Mouse (Mus musculus): ENCODE measurements around the gene Idi2. TPM values are rescaled to one million over a fixed set of nuclear protein-coding genes. Genes with fewer than 3 reads are reported as not detected.
"Not testable (repeated sequence)": the region's sequence is repeated elsewhere in the genome, so short reads cannot be mapped to it uniquely, and the experiment has no call there.

Idi2 gene
- not detected in 2 replicates for polyA plus RNA-seq (2016; fragmentation: Nextera tagmentation; extraction: Ambion mirVana)

DNA sequence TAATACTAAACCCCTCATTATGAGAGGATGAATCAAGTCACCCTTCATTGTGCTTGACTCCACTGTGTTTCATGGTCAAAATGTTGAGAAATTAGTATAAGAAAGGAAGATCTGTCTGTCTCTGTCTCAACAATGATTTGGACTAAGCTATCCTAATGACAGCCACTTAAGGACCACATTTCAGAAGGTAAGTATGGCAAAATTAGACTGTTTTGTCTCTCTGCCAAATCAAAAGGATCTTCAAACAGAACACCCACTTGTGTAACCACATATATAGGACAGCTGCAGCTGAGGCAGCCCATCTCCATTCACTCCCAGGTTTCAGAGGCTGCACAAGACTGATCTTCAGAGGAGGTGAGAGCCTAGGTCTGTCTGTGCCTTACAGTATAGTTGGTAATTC lies at the start of gene Idi2:
Gene Idi2 (plus strand): TSS at position 301 of the 400 bp plus-strand sequence.
- H3K9ac ChIP-seq; H3K27ac ChIP-seq; H3K9me3 ChIP-seq (replicated peaks); H3K27me3 ChIP-seq (replicated peaks); ATAC-seq; H3K4me2 ChIP-seq; H3K36me3 ChIP-seq; H3K4me3 ChIP-seq; H3K4me1 ChIP-seq: not testable (repeated sequence)

DNA sequence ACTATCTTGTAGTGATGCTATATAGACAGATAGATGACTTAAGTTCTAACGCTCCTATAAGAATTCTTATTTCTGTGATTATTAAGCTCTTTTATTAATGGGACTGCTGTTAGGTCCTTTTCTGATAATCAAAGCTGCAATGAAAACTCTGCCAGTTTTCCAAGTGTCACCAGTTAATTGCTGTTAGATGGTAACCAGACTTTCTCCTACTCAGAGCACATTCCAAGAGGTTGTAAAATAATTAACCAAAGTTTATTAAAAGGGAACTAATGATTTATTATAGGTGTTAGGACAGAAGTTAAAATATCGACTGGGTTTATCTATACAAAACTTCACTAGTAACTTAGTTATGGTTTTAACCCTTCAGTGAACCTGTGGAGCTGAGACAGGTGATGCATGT lies 46.7 kb upstream of the Idi2 start:
- H3K4me1 ChIP-seq; H3K4me3 ChIP-seq; H3K36me3 ChIP-seq; H3K27ac ChIP-seq; H3K9ac ChIP-seq; ATAC-seq; H3K4me2 ChIP-seq; H3K9me3 ChIP-seq (replicated peaks); H3K27me3 ChIP-seq (replicated peaks): not testable (repeated sequence)
- 73% methylated on average over 2 of the region's 2 CpGs for WGBS (ENCODE audit: insufficient replicate concordance)

DNA sequence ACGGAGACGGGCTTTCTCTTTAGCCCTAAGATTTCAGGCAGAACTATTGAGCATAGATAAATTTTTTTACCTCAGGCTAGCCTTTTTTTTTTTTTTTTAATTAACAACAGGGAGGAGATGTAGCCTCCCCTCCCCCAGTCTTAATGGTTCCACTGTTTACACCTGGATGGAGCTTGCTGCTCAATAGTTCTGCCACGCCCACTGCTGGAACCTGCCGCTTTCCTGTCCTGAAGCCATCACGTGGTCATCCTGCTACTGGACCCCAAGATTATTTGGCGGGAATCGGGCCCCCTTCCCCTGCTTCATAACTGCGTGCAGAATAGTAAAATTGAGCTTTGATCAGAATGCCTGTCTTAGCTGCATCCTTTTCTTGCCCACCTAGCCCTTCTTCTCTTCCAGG lies 38.8 kb upstream of the Idi2 start:
- not testable (repeated sequence) for H3K27ac ChIP-seq; H3K4me3 ChIP-seq; H3K36me3 ChIP-seq; H3K4me1 ChIP-seq; H3K4me2 ChIP-seq; H3K9ac ChIP-seq; H3K27me3 ChIP-seq (replicated peaks); ATAC-seq; H3K9me3 ChIP-seq (replicated peaks)
- WGBS (ENCODE audit: insufficient replicate concordance), result 85% methylated on average over 8 of the region's 8 CpGs

DNA sequence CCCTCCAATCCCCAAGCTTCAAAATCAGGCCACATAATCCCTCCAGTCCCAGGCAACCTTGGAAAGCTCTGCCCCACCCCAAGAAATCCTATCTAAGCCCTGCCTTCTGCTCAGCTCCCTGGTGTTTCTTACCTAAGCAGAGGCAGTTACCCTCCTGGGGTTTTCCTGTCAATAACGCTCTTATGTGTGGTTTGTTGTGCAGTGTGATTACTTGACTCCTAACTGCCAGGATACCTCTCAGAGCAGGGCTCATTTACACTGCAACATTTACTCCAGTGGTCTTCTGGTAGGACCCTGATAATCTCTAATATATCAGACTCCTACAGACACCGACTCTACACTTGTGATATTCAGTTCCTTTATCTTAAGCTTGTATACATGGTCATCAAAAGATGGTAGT lies 19.2 kb upstream of the Idi2 start:
- no peak overlapping the region for H3K9ac ChIP-seq
- peak; percentile 49; the same call in 1 of the 2 replicates for ATAC-seq
- no peaks in the 10 kb centered on the region for H3K27me3 ChIP-seq (replicated peaks)
- H3K36me3 ChIP-seq, result no peaks in the 10 kb centered on the region
- no peaks in the 10 kb centered on the region for H3K9me3 ChIP-seq (replicated peaks)
- no peak overlapping the region for H3K4me3 ChIP-seq
- H3K4me1 ChIP-seq, result no peaks in the 10 kb centered on the region
- no peak overlapping the region for H3K4me2 ChIP-seq
- WGBS (ENCODE audit: insufficient replicate concordance), result 18% methylated on average over 2 of the region's 2 CpGs
- H3K27ac ChIP-seq, result no peak overlapping the region

DNA sequence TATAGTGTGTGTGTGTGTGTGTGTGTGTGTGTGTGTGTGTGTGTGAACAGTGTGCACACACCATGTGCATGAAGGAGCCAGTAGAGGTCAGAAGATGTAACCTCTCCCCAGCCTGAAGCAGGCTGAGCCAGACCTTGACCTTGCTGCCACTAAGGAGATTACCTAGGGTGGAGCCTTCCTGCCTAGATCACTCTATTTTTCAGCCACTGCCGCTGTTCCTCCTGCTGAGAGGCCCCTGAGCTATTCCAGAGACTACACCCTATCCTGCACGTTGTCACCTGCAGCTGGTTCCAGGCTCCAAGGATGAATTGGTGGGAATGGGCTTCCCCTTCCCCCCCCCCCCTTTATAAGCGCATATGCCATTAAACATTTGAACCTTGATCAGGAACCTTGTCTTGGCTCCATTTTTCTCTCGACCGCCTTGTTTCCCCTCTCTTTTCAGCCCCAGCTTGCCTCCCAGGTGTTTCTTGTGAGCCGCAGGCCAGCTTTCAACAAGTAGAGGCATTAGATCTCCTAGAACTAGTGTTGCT lies 15.0 kb upstream of the Idi2 start:
- not testable (repeated sequence) for H3K9me3 ChIP-seq (replicated peaks); H3K27ac ChIP-seq; H3K4me3 ChIP-seq; H3K27me3 ChIP-seq (replicated peaks); H3K4me2 ChIP-seq; H3K4me1 ChIP-seq; ATAC-seq; H3K9ac ChIP-seq; H3K36me3 ChIP-seq
- WGBS (ENCODE audit: insufficient replicate concordance), result 56% methylated on average over 6 of the region's 6 CpGs

DNA sequence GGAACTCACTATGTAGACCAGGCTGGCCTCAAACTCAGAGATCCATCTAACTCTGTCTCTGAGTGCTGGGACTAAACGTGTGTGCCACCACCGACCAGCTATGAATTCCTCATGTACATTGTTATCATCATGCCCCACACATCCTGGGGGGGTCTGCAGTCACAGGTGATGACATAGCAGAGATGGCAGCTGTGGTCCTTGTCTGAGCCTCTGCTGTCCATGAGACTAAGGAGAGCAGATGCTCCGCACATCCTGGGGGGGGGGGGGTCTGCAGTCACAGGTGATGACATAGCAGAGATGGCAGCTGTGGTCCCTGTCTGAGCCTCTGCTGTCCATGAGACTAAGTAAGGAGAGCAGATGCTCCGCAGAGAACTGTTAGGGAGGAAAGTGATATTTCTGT lies 11.6 kb upstream of the Idi2 start:
- not testable (repeated sequence) for H3K4me1 ChIP-seq; H3K4me2 ChIP-seq; ATAC-seq; H3K4me3 ChIP-seq; H3K9ac ChIP-seq; H3K27me3 ChIP-seq (replicated peaks); H3K9me3 ChIP-seq (replicated peaks); H3K27ac ChIP-seq; H3K36me3 ChIP-seq
- 54% methylated on average over 4 of the region's 4 CpGs for WGBS (ENCODE audit: insufficient replicate concordance)

DNA sequence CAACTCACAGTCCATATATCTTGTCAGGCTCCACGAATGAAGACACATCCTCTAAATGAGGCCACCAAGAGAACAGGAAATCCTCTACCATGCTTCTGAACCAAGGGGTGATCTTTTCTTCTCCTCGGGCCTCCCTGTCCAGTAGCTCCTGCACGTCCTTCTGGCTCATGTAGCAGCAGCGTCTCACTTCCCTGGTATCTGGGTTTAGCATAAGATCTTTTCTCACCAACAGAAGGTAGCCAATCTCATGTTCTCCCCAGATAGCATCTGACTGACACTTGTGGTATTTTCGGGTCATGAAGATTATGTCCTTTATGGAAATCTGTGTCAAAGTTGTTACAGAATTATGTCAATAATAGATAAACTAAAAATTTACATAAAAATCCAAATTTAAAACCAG lies 11.0 kb upstream of the Idi2 start:
- H3K4me1 ChIP-seq; H3K9ac ChIP-seq; H3K36me3 ChIP-seq; H3K27me3 ChIP-seq (replicated peaks); H3K9me3 ChIP-seq (replicated peaks); H3K4me2 ChIP-seq; H3K4me3 ChIP-seq; H3K27ac ChIP-seq: not testable (repeated sequence)
- ATAC-seq, result peak; percentile 31; the same call in 1 of the 2 replicates
- 9% methylated on average over 1 of the region's 5 CpGs for WGBS (ENCODE audit: insufficient replicate concordance)

DNA sequence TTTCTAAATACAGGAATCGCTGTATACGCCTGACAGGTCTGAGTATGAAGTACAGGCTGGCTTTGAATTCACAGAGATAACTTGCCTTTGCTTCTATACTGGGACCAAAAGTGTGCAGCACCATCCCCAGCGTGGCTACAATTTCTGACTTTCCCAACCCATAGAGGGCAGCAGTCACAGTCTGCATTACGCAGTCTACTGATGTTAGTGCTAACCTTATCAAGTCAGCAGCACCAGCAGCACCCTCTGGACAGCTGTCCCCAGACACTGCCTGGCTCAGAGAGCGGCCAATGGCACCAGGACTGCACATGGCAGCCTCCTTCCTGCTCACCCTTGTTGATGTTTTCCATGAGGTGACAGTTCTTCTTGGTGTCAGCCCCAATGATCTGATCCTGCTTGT lies 8.8 kb upstream of the Idi2 start:
- H3K4me3 ChIP-seq; H3K4me2 ChIP-seq; H3K27ac ChIP-seq; H3K9me3 ChIP-seq (replicated peaks); H3K36me3 ChIP-seq; H3K27me3 ChIP-seq (replicated peaks); H3K9ac ChIP-seq; H3K4me1 ChIP-seq: not testable (repeated sequence)
- WGBS (ENCODE audit: insufficient replicate concordance), result no CpG with 5 or more reads among the region's 5 CpGs
- peak; percentile 72 for ATAC-seq

DNA sequence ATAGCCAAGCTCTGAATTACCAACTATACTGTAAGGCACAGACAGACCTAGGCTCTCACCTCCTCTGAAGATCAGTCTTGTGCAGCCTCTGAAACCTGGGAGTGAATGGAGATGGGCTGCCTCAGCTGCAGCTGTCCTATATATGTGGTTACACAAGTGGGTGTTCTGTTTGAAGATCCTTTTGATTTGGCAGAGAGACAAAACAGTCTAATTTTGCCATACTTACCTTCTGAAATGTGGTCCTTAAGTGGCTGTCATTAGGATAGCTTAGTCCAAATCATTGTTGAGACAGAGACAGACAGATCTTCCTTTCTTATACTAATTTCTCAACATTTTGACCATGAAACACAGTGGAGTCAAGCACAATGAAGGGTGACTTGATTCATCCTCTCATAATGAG lies 4.5 kb upstream of the Idi2 start, which contains the start of gene Gm9745:
Gene Gm9745 (minus strand): TSS at position 101 of the 400 bp plus-strand sequence.
- not testable (repeated sequence) for H3K9me3 ChIP-seq (replicated peaks); H3K36me3 ChIP-seq; H3K27ac ChIP-seq; H3K4me3 ChIP-seq; H3K9ac ChIP-seq; ATAC-seq; H3K27me3 ChIP-seq (replicated peaks); H3K4me1 ChIP-seq; H3K4me2 ChIP-seq

DNA sequence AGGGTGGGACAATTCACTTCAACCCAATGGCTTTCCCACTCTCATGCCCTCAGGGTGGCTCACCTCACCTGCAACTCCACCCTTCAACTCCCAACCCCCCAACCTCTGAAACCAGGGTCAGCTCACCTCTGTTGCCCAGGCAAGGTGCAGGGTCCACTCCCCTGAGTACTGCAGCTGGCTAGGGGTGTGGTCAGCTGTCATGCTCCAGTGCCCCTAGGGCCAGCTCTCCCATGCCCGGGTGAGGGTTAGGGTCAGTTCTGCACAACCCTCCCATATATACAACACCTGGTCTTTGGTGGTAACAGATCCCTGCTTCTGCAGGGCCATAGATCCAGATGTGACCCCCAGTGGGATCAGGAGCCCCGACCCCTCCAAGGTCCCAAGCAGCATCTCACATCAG lies 2.5 kb downstream of the Idi2 start:
- H3K27ac ChIP-seq; H3K9me3 ChIP-seq (replicated peaks); H3K36me3 ChIP-seq; H3K9ac ChIP-seq; H3K4me3 ChIP-seq; H3K27me3 ChIP-seq (replicated peaks); H3K4me2 ChIP-seq; H3K4me1 ChIP-seq; ATAC-seq: not testable (repeated sequence)
- whole genome bisulfite sequencing (ENCODE audit: insufficient replicate concordance), result 77% methylated on average over 2 of the region's 2 CpGs

DNA sequence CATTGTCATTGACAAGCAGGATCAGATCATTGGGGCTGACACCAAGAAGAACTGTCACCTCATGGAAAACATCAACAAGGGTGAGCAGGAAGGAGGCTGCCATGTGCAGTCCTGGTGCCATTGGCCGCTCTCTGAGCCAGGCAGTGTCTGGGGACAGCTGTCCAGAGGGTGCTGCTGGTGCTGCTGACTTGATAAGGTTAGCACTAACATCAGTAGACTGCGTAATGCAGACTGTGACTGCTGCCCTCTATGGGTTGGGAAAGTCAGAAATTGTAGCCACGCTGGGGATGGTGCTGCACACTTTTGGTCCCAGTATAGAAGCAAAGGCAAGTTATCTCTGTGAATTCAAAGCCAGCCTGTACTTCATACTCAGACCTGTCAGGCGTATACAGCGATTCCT lies 4.2 kb downstream of the Idi2 start:
- H3K4me3 ChIP-seq; H3K27me3 ChIP-seq (replicated peaks); H3K9me3 ChIP-seq (replicated peaks); H3K36me3 ChIP-seq; H3K9ac ChIP-seq; H3K4me2 ChIP-seq; H3K27ac ChIP-seq: not testable (repeated sequence)
- WGBS (ENCODE audit: insufficient replicate concordance), result no CpG with 5 or more reads among the region's 5 CpGs
- peaks cover 10% of the 10 kb centered on the region for H3K4me1 ChIP-seq
- ATAC-seq, result peak; percentile 62

DNA sequence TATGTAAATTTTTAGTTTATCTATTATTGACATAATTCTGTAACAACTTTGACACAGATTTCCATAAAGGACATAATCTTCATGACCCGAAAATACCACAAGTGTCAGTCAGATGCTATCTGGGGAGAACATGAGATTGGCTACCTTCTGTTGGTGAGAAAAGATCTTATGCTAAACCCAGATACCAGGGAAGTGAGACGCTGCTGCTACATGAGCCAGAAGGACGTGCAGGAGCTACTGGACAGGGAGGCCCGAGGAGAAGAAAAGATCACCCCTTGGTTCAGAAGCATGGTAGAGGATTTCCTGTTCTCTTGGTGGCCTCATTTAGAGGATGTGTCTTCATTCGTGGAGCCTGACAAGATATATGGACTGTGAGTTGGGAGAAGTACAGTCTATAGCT lies 6.4 kb downstream of the Idi2 start:
- peak; percentile 21; the same call in 1 of the 2 replicates for ATAC-seq
- not testable (repeated sequence) for H3K4me3 ChIP-seq; H3K36me3 ChIP-seq; H3K4me2 ChIP-seq; H3K9ac ChIP-seq; H3K9me3 ChIP-seq (replicated peaks); H3K27me3 ChIP-seq (replicated peaks); H3K27ac ChIP-seq
- peaks cover 14% of the 10 kb centered on the region for H3K4me1 ChIP-seq
- WGBS (ENCODE audit: insufficient replicate concordance), result 0% methylated on average over 1 of the region's 5 CpGs

DNA sequence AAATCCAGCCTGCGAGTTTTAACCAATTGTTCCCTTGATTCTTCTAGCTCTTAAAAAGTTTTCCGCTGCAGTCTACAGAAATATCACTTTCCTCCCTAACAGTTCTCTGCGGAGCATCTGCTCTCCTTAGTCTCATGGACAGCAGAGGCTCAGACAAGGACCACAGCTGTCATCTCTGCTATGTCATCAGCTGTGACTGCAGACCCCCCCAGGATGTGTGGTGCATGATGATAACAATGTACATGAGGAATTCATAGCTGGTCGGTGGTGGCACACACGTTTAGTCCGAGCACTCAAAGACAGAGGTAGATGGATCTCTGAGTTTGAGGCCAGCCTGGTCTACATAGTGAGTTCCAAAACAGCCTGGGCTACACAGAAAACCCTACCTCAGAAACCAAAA lies 6.9 kb downstream of the Idi2 start:
- H3K36me3 ChIP-seq; H3K9me3 ChIP-seq (replicated peaks); H3K4me3 ChIP-seq; H3K9ac ChIP-seq; H3K27me3 ChIP-seq (replicated peaks): not testable (repeated sequence)
- peak overlapping the region; percentile 54; the same call in 1 of the 2 replicates for H3K27ac ChIP-seq
- 24% methylated on average over 6 of the region's 6 CpGs for WGBS (ENCODE audit: insufficient replicate concordance)
- ATAC-seq, result peak; percentile 89
- peaks cover 14% of the 10 kb centered on the region for H3K4me1 ChIP-seq
- H3K4me2 ChIP-seq, result 0 out of 2 replicates have a peak overlapping the region, but pooled peaks have one; percentile 10
